Mouse (Mus musculus) megakaryocyte, embryonic 14.5 days (primary cell): Measurements from ENCODE around the gene Acot4.

Source experiments
- FLI1 ChIP-seq: IDR thresholded peaks from 2 replicates; pipeline ENCODE4 v1.6.1; 2012; ENCODE audit warnings: low read length, inconsistent platforms, mixed read lengths
- GATA1 ChIP-seq: IDR thresholded peaks from 3 replicates; pipeline ENCODE4 v1.6.1; 2012; ENCODE audit warnings: mixed read lengths, low read length, inconsistent platforms, borderline replicate concordance

DNA sequence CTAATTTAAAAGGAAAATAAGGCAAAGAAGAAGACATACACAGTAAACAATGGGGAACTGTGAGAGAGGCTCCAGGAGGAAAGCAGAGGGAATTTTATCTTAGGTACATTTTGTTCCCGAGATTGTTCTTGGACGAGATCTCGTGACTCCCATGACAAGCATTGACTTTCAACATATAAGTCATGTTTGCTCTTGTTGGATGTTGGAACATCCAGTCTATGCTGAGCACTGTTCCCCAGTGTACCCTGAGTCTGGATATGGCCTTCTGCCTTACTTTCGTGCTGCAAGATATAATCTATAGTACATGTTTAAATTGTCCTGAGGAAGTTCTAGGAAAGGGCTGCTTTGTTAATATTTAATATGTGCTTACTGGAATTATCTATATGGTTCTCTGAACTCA lies 46.4 kb downstream of the Acot4 start:
- TF ChIP-seq GATA1, result no peak
- TF ChIP-seq FLI1, result no peak
